Mouse (Mus musculus): ENCODE data around the gene Dbnl. TPM values are rescaled to one million over a fixed set of nuclear protein-coding genes. Genes with fewer than 3 reads are reported as not detected.

Gene Dbnl
- polyA plus RNA-seq (2015; fragmentation: Illumina TruSeq; extraction: RNeasy Lipid Tissue Mini Kit (QIAGEN cat#74804); ENCODE audit: low read depth, low replicate concordance): 78.1 TPM

GRCm38 (mm10) chr11:5788056-5789014 lies at the start of gene Dbnl:
Dbnl (plus strand) TSS chr11:5788488.

DNA sequence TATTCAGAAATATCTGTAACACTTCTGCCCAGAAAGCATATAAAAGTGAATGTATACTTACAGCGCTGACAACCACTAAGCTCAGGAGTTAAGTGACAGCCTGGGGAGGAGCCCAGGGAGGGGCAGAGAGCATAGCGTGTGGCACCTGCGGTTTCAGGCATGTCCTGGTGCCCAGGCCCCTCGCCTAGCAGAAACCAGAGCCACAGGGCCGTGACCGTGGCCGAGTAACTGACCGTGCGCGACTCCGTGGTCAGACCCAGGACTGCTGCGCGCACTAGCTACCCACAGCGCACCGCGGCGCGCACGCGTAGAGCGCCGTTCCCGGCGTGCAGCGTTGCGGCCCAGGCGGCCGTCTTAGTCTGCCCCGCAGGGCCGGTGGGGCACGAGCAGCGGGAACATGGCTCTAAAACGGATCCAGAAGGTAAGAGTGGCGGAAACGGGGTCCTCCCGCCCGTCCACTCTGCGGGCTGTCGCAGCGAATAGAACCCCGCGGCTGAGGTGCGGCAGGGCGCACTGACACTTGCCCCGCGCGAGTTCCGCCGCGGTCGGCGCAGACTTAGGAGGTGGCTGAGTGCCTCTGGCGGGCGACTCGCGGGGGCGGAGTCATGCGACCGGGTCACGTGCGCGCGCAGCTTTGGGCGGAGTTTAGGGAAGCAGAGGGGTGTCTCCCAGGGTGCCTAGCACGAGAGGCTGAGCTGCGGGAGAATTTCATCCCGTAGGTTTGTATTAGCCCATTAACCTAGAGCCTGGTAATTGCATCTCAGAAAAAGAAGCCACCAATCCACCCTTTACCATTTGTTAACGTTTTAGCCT lies 26.3 kb upstream of the Dbnl start, which contains the start of gene Urgcp:
Gene Urgcp, minus strand, starts transcription at position 557 of the 813 bp plus-strand sequence.

DNA sequence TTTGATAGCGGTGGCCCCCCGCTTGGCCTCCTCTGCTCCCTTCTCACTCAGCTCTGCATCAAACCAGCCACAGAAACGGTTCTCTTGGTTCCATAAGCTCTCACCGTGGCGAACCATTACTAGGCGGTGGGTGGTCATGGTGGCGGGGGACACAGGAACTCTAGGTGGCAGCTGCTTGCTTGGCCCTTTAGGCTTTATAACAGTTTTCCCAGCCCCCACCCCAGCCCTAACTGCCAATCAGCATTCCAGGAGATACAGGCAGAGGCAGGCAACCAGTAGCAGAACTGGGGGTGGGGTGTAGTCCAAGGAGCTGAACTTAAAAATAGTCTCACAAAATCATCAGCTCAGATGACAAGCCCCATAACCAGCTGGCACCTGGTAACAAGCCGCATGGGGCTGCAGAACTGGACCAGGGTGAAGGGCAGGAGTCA lies 15.3 kb downstream of the Dbnl start, which contains the start of gene Pgam2:
Gene Pgam2, minus strand, starts transcription at position 183 of the 431 bp plus-strand sequence.

GRCm38 (mm10) chr11:5837251-5838246 lies 49.3 kb downstream of the Dbnl start, which contains the start of gene Polm:
Polm (minus strand) TSS chr11:5838016.

Other genes with a start within 250 kb of the Dbnl start
- 16.6 TPM for gene Ccdc117, start 246.3 kb upstream of the Dbnl start, polyA plus RNA-seq (2015; fragmentation: Illumina TruSeq; extraction: RNeasy Lipid Tissue Mini Kit (QIAGEN cat#74804); ENCODE audit: low read depth, low replicate concordance)
- not detected for gene Ankrd36, start 218.8 kb upstream of the Dbnl start, polyA plus RNA-seq (2015; fragmentation: Illumina TruSeq; extraction: RNeasy Lipid Tissue Mini Kit (QIAGEN cat#74804); ENCODE audit: low read depth, low replicate concordance)
- 77.8 TPM for gene Mrps24, start 72.8 kb upstream of the Dbnl start, polyA plus RNA-seq (2015; fragmentation: Illumina TruSeq; extraction: RNeasy Lipid Tissue Mini Kit (QIAGEN cat#74804); ENCODE audit: low read depth, low replicate concordance)
- 36.3 TPM for gene Urgcp, start 26.1 kb upstream of the Dbnl start, polyA plus RNA-seq (2015; fragmentation: Illumina TruSeq; extraction: RNeasy Lipid Tissue Mini Kit (QIAGEN cat#74804); ENCODE audit: low read depth, low replicate concordance)
- 14.5 TPM for gene Pgam2, start 15.2 kb downstream of the Dbnl start, polyA plus RNA-seq (2015; fragmentation: Illumina TruSeq; extraction: RNeasy Lipid Tissue Mini Kit (QIAGEN cat#74804); ENCODE audit: low read depth, low replicate concordance)
- 6.7 TPM for gene Polm, start 49.5 kb downstream of the Dbnl start, polyA plus RNA-seq (2015; fragmentation: Illumina TruSeq; extraction: RNeasy Lipid Tissue Mini Kit (QIAGEN cat#74804); ENCODE audit: low read depth, low replicate concordance)
- 10.4 TPM for gene Aebp1, start 73.5 kb downstream of the Dbnl start, polyA plus RNA-seq (2015; fragmentation: Illumina TruSeq; extraction: RNeasy Lipid Tissue Mini Kit (QIAGEN cat#74804); ENCODE audit: low read depth, low replicate concordance)
- 22.3 TPM for gene Pold2, start 89.8 kb downstream of the Dbnl start, polyA plus RNA-seq (2015; fragmentation: Illumina TruSeq; extraction: RNeasy Lipid Tissue Mini Kit (QIAGEN cat#74804); ENCODE audit: low read depth, low replicate concordance)
- gene Myl7, start 110.3 kb downstream of the Dbnl start, polyA plus RNA-seq (2015; fragmentation: Illumina TruSeq; extraction: RNeasy Lipid Tissue Mini Kit (QIAGEN cat#74804); ENCODE audit: low read depth, low replicate concordance): not detected
- gene Gck, start 161.6 kb downstream of the Dbnl start, polyA plus RNA-seq (2015; fragmentation: Illumina TruSeq; extraction: RNeasy Lipid Tissue Mini Kit (QIAGEN cat#74804); ENCODE audit: low read depth, low replicate concordance): 2.3 TPM
- 102 TPM for gene Ykt6, start 167.2 kb downstream of the Dbnl start, polyA plus RNA-seq (2015; fragmentation: Illumina TruSeq; extraction: RNeasy Lipid Tissue Mini Kit (QIAGEN cat#74804); ENCODE audit: low read depth, low replicate concordance)